Mouse (Mus musculus): ENCODE measurements around the gene Dgki.

DNA sequence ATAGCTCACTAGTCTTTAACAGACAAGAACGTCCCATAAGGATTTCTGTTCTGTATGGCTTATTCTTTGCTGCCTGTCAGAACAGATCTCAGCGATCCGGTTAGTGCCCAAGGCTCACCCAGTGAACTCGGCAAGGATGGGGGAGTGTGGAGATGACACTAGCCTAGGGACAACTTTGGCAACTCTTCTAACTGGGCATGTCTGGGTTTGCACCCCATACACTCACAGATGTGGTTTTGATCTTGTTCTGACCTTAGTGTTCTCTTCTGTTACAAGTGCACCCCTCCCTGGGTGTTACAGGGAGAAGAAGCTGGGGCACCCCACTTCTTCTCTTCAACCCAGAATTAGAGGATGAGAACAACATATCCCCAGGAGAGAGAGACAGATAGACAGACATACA, 1.0 kb downstream of the Dgki start:
- TF ChIP-seq CTCF (IDR thresholded peaks at IDR 0.05): no peak
- no peak for TF ChIP-seq EP300 (IDR thresholded peaks at IDR 0.05; ENCODE audit: insufficient read depth, low read depth, low read length)
